Mouse (Mus musculus) lung, postnatal 4 days (tissue): ENCODE measurements around the gene Ifi35.
"Not testable (repeated sequence)": the region's sequence is repeated elsewhere in the genome, so short reads cannot be mapped to it uniquely, and the experiment has no call there.

Experiments
- DNase-seq, 2 experiments: peaks; one replicate each; pipeline ENCODE4 v3.0.0; 2021

Ifi35 gene

DNA sequence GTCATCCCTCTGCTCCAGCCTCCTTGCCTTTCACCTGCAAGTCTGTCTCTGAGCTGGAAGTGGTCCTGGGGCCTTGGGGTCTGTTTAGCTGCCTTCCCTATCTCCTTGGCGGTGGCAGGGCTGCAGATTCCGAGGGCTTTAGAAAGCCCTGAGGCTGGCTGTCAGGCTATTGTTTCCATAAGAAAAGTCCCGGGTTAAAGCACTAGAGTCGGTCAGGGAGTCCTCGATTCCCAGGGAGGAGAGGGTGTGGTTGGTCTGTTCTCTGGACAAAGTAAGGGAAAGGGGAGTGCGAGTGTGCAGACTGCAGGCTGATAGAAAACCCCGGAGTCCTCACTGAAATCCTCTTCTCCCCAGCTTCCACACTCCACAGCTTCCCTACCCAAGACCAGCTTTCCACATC is 22.0 kb downstream of the Ifi35 start:
- DNase-seq = no peak

DNA sequence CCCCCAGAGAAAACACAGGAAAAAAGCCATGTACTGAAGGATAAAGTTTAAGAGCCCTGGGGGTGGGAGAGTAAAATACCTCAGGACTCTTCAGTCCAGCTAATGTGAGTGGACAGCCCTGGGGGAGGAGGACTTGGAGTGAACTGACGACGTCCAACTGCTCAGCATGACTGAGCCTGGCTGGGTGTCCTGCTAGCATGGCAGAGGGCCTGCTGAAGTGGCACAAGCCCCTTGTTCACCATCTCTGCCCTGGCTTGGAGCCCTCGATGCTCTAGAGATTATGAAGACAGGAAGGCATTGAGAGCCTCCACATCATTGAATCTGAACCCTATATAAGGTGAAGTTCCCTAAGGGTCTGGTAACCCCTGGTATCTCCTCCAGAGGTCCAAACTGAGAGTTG is 23.7 kb downstream of the Ifi35 start:
- no peak for DNase-seq

DNA sequence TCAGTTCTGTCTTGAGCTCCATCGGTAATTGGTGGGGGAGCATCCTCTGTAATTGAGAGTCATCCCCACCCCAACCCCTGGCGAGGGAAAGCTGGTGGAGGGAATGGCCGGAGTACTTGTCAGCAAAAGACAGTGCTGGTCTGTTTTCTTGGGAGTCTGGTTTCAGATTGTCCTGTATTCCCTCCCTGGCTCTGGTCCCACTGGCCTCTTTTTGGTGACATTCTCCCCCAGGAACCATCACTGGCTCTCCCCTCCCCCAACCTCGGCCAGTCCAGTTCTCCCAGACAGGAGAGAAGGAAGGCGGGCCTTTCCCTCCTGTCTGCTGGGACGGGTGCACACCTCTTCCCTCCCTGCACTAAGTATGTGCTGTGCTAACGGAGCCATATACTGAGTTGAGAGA is 24.1 kb downstream of the Ifi35 start:
- no peak for DNase-seq

DNA sequence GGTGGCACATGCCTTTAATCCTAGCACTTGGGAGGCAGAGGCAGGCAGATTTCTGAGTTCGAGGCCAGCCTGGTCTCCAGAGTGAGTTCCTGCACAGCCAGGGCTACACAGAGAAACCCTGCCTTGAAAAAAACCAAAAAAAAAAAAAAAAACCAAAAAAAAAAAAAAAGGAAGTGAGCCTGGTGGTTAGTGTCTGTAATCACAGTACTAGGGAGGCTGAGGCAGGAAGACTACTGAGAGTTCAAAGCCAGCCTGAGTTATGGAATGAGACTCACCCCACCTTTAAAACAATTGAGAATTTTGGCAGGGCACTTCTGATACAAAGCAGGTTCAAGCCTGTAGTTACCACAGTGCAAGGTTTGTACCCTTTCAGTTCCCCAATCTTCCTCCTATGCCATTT is 25.5 kb downstream of the Ifi35 start:
- not testable (repeated sequence) for DNase-seq

DNA sequence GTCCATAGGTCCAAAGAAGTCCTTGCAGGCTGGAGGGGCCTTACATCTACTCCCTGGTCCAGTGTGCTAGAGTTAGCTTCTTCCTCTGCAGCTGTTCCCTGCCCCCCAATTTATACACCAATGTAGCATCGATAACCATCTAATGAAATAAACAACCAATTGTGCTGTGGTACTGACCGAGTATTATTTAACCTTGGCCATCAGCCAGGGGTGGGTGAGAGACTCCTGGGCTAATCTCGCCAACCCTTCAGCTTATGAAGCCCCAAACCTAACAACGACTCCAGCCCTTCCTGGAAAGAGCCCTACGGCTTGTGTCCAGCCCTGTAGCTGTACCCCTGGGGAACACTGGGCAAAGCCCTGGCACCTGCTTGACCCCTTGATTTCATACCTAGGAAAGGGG is 26.1 kb downstream of the Ifi35 start:
- no peak for DNase-seq

DNA sequence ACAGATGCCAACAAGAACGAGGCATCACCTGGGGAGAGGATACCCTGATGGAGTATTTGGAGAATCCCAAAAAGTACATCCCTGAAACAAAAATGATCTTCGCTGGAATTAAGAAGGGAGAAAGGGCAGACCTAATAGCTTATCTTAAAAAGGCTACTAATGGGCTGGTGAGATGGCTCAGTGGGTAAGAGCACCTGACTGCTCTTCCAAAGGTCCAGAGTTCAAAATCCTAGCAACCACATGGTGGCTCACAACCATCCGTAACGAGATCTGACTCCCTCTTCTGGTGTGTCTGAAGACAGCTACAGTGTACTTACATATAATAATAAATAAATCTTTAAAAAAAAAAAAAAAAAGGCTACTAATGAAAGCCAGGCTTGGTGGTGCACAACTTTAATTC is 28.2 kb downstream of the Ifi35 start:
- DNase-seq = not testable (repeated sequence)

DNA sequence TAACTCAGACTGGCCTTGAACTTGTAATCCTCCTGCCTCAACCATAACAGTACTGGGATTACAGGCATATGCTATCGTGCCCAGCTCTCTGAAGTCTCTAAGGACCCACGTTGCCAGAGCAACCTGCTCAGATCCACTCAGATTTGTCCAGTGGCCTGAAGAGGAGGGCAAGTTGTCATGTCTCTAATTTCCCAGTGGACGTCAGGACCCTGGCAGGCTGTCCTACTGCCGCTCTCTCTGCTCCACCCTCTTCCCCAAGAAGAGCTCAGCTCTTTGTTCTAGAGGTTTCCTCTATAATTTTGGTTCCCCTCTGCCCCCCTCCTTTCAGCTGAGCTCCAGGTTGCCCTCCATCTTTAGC is 29.0 kb downstream of the Ifi35 start:
- no peak for DNase-seq

DNA sequence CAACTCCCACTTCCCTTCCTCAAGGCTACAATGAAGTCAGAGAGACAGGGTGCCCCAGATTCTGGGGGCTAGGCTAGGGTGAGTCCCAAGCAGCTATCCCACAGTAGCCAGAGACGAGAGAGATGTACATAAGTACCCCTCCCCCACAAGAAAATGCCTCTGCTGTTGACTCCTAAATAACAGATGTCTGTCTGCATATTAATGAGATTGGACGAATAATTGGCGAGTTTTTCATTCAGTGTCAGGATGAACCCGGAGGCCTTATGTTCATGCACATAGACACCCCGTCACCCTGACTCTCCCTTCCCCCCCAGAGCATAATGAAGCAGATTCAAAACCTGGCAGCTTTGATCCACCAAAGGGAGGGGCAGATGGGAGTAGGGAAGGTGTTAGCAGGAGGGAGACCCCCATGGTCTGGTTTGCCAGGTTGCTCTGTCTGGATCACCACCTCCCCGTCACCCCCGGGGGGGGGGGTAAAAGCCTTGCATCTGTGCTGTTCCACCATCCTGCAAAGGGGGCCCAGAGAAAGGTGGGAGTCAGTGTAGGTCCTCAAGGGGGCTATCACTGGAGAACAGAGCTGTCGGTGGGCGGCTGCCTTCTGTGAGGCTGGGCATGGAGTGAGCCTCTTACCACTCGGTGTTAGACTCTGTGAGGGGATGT is 29.5 kb downstream of the Ifi35 start:
- DNase-seq = no peak

DNA sequence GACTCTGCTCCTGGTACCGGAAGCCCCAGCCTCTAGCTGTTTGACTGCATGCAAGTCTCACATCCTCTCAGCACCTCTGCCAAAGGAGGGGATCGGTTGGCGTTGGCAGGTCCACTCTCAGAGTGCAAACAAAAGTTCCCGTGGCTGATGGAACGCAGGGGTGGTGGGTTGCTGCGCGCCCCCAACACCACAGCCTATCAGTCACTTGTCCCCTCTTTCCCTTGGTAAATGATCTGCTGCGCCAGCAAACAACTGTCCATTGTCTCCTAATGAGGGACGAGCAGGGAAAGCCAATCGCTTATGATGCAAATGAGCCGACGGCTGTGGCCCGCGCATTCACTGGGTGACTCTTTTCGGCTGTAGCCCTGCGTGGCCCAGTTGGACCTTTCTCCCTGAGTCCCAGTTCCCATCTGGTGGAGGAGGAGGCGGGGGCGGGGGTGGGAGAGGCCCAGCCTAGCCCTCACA is 31.0 kb downstream of the Ifi35 start:
- peak; percentile 19 to 25 for DNase-seq

DNA sequence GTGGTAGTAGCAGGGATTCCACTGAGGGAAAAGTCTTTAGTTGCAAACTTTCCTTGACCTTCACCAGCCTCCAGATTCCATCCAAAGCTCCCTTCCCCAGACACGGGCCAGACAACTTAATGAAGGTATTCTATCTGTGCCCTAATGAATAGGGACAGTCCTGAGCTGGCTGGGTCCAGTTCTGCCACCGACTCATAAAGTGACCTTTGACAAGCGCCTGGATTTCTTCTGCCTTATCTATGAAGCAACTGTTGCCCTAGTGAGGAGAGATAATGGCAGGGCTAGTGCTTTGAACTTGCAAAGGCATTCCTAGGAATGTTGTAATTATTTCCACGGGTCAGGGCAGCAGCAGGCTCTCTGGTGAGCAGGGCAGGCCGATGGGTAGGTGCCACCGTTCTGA is 32.7 kb downstream of the Ifi35 start:
- no peak for DNase-seq

DNA sequence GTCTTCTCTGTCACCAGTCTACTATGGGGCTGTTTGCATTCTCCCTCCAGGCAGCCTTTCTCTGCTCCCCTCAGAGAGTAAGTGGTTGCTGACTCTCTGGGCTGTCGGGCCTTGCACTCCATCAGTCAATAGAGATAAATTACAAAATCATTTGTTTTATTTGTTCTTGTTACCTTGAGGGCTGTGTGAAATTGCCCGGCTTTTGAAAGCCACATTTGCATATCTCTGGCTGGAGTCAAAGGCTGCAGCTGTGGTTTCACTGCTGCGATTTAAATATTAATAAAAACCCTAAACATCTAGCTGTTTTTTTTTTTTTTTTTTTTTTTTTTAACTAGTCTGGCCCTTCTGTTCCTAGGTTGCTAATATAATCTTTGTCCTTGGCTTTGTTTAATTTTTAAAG is 35.6 kb downstream of the Ifi35 start:
- no peak for DNase-seq

DNA sequence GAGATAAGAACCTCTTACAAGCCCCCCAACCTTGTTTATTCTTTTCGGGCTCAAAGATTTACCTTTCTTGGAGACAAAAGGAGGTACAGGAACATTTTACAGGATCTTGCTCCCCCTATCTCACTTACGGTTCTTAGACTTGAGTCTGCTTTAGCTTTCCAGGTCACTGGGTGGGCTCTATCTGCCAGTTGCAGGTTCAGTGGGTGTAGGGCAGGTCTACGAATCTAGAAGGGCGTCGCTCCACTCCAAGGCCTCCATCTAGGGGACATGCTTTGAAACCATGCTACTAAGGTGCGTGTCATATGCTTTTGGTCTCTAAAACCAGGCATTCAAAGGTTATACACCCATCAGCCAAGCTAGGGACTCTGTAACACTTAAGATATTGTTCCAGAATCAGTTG is 36.0 kb downstream of the Ifi35 start:
- DNase-seq = no peak

DNA sequence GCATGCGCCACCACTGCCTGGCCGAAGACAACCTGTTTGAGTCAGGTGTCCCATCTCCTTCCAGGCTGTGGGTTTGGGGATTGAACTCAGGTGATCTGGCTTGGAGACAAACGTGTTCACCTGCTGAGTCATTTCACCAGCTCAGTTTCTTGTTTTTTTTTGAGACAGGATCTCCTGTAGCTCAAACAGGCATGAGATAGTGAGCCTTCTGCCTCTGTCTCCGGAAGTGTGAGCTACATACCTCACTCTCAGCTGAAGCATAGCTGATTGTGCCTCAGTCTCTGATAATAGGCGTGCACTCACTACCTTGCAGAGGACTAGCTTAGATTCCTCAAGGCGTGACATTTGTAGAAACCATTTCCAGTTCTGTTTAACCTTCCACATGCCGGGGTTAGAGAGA is 36.6 kb downstream of the Ifi35 start:
- DNase-seq = no peak

DNA sequence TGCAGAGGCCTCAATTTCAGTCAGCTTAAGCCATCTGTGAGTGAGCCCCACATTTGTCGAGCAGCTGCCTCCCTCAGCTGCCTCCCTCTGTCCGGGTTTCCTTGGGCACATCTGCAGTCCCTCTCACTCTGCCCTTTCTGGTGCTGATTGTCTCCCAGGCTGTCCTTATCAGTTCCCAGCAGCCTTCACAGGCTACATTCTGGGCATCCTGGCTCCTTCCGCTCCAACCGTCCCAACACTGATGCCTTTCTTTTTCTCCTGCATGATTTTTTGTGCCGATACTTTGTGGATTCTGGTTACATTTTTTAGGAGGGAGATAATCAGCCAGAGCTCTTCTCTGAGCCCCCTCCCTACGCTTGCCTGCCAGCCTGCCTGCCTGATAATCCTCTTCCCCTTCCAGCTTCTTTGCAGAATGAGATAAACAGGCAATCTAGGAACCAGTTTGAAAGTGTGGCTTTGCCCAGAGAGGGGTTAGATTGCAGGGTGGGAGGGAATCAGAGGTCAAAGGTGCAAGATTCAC is 37.4 kb downstream of the Ifi35 start:
- DNase-seq = no peak

DNA sequence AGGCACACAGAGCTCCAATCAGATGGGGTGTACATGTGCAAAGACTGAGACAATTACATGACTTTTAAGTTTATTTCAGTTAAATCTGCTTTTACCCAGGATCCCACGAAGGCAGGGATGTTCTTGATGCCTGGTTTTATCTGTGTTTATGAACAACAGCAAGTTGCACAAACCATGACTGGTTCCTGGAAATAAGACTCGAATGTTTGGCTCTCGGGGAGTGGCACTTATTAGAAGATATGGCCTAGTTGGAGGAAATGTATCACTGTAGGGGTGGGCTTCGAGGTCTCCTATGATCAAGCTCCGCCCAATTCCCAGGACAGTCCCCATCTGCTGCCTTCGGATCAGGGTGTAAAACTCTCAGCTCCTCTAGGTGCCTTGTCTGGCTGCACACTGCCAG is 37.9 kb downstream of the Ifi35 start:
- DNase-seq = no peak

DNA sequence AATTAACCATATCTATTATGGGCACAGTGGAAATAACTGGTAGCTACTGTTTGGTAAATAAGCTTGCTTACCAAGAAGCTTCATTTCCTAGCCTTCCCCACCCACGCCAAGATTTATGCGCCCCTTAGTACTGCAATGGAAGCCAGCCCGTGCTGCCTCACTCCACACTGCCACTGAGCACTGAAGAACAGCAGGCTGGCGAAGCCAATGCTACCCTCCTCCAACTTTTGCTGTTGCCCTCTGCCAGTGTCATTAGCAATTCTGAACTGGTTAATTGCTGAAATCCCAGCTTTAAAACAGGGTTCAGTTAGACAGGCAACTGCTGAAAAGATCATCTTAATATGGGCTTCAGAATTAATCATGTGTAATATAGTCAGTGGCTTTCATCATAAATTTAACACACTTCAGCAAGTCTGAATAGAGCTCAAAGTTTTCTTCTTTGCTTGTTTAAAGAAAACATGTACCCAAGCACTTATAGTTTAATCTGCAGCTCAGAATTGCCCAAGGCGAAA is 58.1 kb downstream of the Ifi35 start:
- DNase-seq = no peak

DNA sequence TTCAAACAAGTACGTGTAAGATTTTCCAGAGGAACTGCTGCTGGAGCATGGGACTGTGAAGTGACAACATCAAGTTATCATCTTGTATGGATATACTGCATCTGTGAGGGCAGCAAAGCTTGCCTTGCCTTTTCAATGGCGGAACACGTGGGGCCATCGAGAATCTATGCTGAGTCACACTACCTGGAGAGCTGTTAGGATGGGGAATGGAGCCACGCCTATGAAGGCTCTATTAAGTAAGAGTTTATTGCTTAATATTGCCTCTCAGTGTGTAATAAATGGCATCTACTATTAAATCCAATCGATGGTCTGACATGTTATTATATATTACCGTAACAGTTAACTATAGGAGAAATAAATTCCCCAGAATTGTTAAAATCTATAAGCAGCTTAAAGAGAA is 58.9 kb downstream of the Ifi35 start:
- DNase-seq = no peak
